Mouse (Mus musculus) MEL (cell line): ENCODE results near the gene Tank. TPM values are rescaled to one million over a fixed set of nuclear protein-coding genes. Genes with fewer than 3 reads are reported as not detected.

ENCODE experiments used
- DNase-seq: peaks from one replicate; pipeline ENCODE4 v3.0.0; 2011; ENCODE audit warnings: low read depth, low spot score
- H3K27ac ChIP-seq: 2 replicates; pipeline ENCODE4 v1.5.1; 2012; ENCODE audit warnings: low read depth, mild to moderate bottlenecking, control low read depth, low read length, moderate library complexity; ENCODE audit not compliant: control insufficient read depth
- H3K27me3 ChIP-seq, 2 experiments: fragments of 150-350 bp in 1 of 2; sonication (generic) in 1 of 2; 2 replicates each; pipeline ENCODE4 v1.6.1; 2012; ENCODE audit warnings: low read length in 2 of 2, mild to moderate bottlenecking in 2 of 2, improper control_type of control experiment in 1 of 2, moderate library complexity in 1 of 2; ENCODE audit not compliant: insufficient read depth in 2 of 2, control insufficient read depth in 1 of 2
- H3K36me3 ChIP-seq, 2 experiments: 2 replicates each; pipeline ENCODE4 v1.6.1; 2012 to 2014; ENCODE audit warnings: low read length in 2 of 2, improper control_type of control experiment in 1 of 2, inconsistent platforms in 1 of 2, mild to moderate bottlenecking in 1 of 2; ENCODE audit not compliant: insufficient read depth in 2 of 2, control insufficient read depth in 1 of 2
- H3K4me1 ChIP-seq, 2 experiments: fragments of 150-350 bp in 1 of 2; sonication (generic) in 1 of 2; 2 replicates each; pipeline ENCODE4 v1.6.1; 2012; ENCODE audit warnings: low read length in 2 of 2, improper control_type of control experiment in 1 of 2, mild to moderate bottlenecking in 1 of 2; ENCODE audit not compliant: insufficient read depth in 2 of 2, control insufficient read depth in 1 of 2
- H3K4me3 ChIP-seq, 2 experiments: fragments of 150-350 bp in 1 of 2; sonication (generic) in 1 of 2; 2 replicates each; pipeline ENCODE4 v1.5.1; 2012; ENCODE audit warnings: low read depth in 2 of 2, low read length in 2 of 2, mild to moderate bottlenecking in 2 of 2, moderate library complexity in 2 of 2, control low read depth in 1 of 2, improper control_type of control experiment in 1 of 2; ENCODE audit not compliant: control insufficient read depth in 1 of 2, insufficient read depth in 1 of 2
- H3K79me2 ChIP-seq: 2 replicates; pipeline ENCODE4 v1.6.1; 2012; ENCODE audit warnings: mild to moderate bottlenecking, low read length, moderate library complexity; ENCODE audit not compliant: control insufficient read depth, poor library complexity, insufficient read depth
- H3K9ac ChIP-seq: 2 replicates; pipeline ENCODE4 v1.6.1; 2012; ENCODE audit warnings: low read depth, mild to moderate bottlenecking, control low read depth, low read length, moderate library complexity; ENCODE audit not compliant: control insufficient read depth, poor library complexity, severe bottlenecking
- H3K9me3 ChIP-seq: fragments of 150-350 bp; sonication (generic); replicated peaks from 2 replicates; pipeline ENCODE4 v1.6.1; 2012; ENCODE audit warnings: mild to moderate bottlenecking, low read length, improper control_type of control experiment, moderate library complexity; ENCODE audit not compliant: insufficient read depth
- CHD1 ChIP-seq: IDR thresholded peaks from 2 replicates; pipeline ENCODE4 v1.6.1; 2012; ENCODE audit warnings: low read depth, mild to moderate bottlenecking, inconsistent platforms, low read length, improper control_type of control experiment
- CHD2 ChIP-seq: IDR thresholded peaks from 2 replicates; pipeline ENCODE4 v1.6.1; 2011; ENCODE audit warnings: low read length, improper control_type of control experiment
- E2F4 ChIP-seq: IDR thresholded peaks from 2 replicates; pipeline ENCODE4 v1.6.1; 2011; ENCODE audit warnings: low read depth, low read length, improper control_type of control experiment, borderline replicate concordance
- ELF1 ChIP-seq: IDR thresholded peaks from 2 replicates; pipeline ENCODE4 v1.6.1; 2014; ENCODE audit warnings: low read depth, mild to moderate bottlenecking, inconsistent platforms, low read length, improper control_type of control experiment, moderate library complexity
- ETS1 ChIP-seq: IDR thresholded peaks from 2 replicates; pipeline ENCODE4 v1.6.1; 2012; ENCODE audit warnings: low read depth, mild to moderate bottlenecking, inconsistent platforms, low read length, improper control_type of control experiment, moderate library complexity
- HCFC1 ChIP-seq: IDR thresholded peaks from 2 replicates; pipeline ENCODE4 v1.6.1; 2012; ENCODE audit warnings: low read depth, mild to moderate bottlenecking, inconsistent platforms, low read length, improper control_type of control experiment, moderate library complexity
- KAT2A ChIP-seq: conservative IDR thresholded peaks from 2 replicates; pipeline ENCODE4 v1.6.1; 2012; ENCODE audit warnings: low read depth, low read length, improper control_type of control experiment, inconsistent platforms
- MAX ChIP-seq: IDR thresholded peaks from 2 replicates; pipeline ENCODE4 v1.6.1; 2011; ENCODE audit warnings: low read length, improper control_type of control experiment
- MAZ ChIP-seq: IDR thresholded peaks from 2 replicates; pipeline ENCODE4 v1.6.1; 2012; ENCODE audit warnings: low read depth, mild to moderate bottlenecking, inconsistent platforms, low read length, improper control_type of control experiment
- MEF2A ChIP-seq: IDR thresholded peaks from 2 replicates; pipeline ENCODE4 v1.6.1; 2014; ENCODE audit warnings: low read depth, mild to moderate bottlenecking, inconsistent platforms, low read length, improper control_type of control experiment; ENCODE audit not compliant: poor library complexity, insufficient replicate concordance, severe bottlenecking; ENCODE audit errors: extremely low read depth
- MXI1 ChIP-seq: IDR thresholded peaks from 2 replicates; pipeline ENCODE4 v1.6.1; 2011; ENCODE audit warnings: mild to moderate bottlenecking, low read depth, low read length, improper control_type of control experiment
- NELFE ChIP-seq: IDR thresholded peaks from 2 replicates; pipeline ENCODE4 v1.6.1; 2011; ENCODE audit warnings: low read depth, low read length, improper control_type of control experiment
- NRF1 ChIP-seq: IDR thresholded peaks from 2 replicates; pipeline ENCODE4 v1.6.1; 2014; ENCODE audit warnings: low read depth, mild to moderate bottlenecking, inconsistent platforms, low read length, improper control_type of control experiment, moderate library complexity; ENCODE audit not compliant: poor library complexity, insufficient read depth, severe bottlenecking
- POLR2AphosphoS2 ChIP-seq: IDR thresholded peaks from 2 replicates; pipeline ENCODE4 v1.6.1; 2011; ENCODE audit warnings: low read length, improper control_type of control experiment
- SIN3A ChIP-seq: IDR thresholded peaks from 2 replicates; pipeline ENCODE4 v1.6.1; 2012; ENCODE audit warnings: low read length, improper control_type of control experiment, inconsistent platforms
- SMC3 ChIP-seq: IDR thresholded peaks from 2 replicates; pipeline ENCODE4 v1.6.1; 2011; ENCODE audit warnings: low read depth, low read length, improper control_type of control experiment
- TAL1 ChIP-seq: IDR thresholded peaks from 2 replicates; pipeline ENCODE4 v1.6.1; 2012; ENCODE audit warnings: mild to moderate bottlenecking, inconsistent platforms, low read length, moderate library complexity, mixed read lengths
- TBP ChIP-seq: IDR thresholded peaks from 2 replicates; pipeline ENCODE4 v1.8.0; 2011; ENCODE audit warnings: low read depth, low read length, improper control_type of control experiment
- UBTF ChIP-seq: IDR thresholded peaks from 2 replicates; pipeline ENCODE4 v1.6.1; 2012; ENCODE audit warnings: low read depth, mild to moderate bottlenecking, inconsistent platforms, low read length, improper control_type of control experiment, moderate library complexity, borderline replicate concordance; ENCODE audit not compliant: insufficient read depth
- ZC3H11A ChIP-seq: IDR thresholded peaks from 2 replicates; pipeline ENCODE4 v1.6.1; 2012; ENCODE audit warnings: low read depth, mild to moderate bottlenecking, inconsistent platforms, low read length, improper control_type of control experiment
- ZMIZ1 ChIP-seq: IDR thresholded peaks from 2 replicates; pipeline ENCODE4 v1.6.1; 2012; ENCODE audit warnings: low read depth, mild to moderate bottlenecking, inconsistent platforms, low read length, improper control_type of control experiment, moderate library complexity
- ZNF384 ChIP-seq: IDR thresholded peaks from 2 replicates; pipeline ENCODE4 v1.6.1; 2012; ENCODE audit warnings: low read depth, mild to moderate bottlenecking, inconsistent platforms, low read length, improper control_type of control experiment
- polyA plus RNA-seq, 2 experiments: library from polyadenylated mRNA; stranded (reverse) in 1 of 2; unstranded in 1 of 2; fragments of >175 nt in 1 of 2; fragments of >200 nt in 1 of 2; gene quantifications; 2 replicates each; pipeline versions ENCODE4 v1.2.1 to v1.2.4; 2012; ENCODE audit warnings: low replicate concordance in 2 of 2, low read depth in 1 of 2; ENCODE audit not compliant: insufficient read length in 2 of 2, insufficient read depth in 1 of 2, missing spikeins in 1 of 2
- total RNA-seq: library from RNA; depleted of rRNA; stranded (reverse); fragments of 300-350 nt; gene quantifications from 2 replicates; pipeline ENCODE4 v1.2.3, GENCODE M21; 2012

The Tank gene
- total and polyA plus RNA-seq, 3 experiments = 27.0 to 96.7 (median 27.4) TPM

DNA sequence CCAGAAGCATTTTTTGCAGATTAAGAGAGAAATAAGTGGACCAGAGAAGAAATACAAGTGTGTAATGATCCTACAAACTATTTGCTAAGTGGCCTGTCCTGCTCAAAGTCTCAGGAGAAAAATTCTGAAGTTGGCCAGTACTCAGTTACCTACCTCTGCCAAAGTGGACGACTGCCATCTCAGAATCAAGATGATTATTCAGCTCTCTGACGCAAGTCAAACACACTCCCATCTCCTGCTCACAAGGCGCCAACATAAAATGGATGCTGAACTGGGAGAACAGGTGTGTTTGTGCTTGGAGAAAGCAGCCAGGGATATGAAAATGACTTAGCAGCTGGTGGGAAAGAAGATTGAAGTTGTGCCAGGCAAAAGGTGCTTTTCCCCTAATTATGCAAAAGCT lies 21.7 kb upstream of the Tank start:
- Histone ChIP-seq H3K9me3 (no peaks in the 10 kb centered on the region), H3K27me3 (no peaks in the 10 kb centered on the region; a peak in 1 of 4 replicates), H3K4me1 (no peaks in the 10 kb centered on the region), H3K79me2 (no peaks in the 10 kb centered on the region), H3K9ac (no peak overlapping the region), H3K27ac (no peak overlapping the region), H3K36me3 (no peaks in the 10 kb centered on the region)
- no peak for DNase-seq
- no peak for TF ChIP-seq MXI1
- no peak for TF ChIP-seq ELF1
- no peak for TF ChIP-seq TBP
- no peak for TF ChIP-seq KAT2A
- TF ChIP-seq ZMIZ1 = no peak
- TF ChIP-seq HCFC1 = no peak
- TF ChIP-seq CHD1 = no peak
- TF ChIP-seq MAX = no peak
- no peak for TF ChIP-seq UBTF
- TF ChIP-seq NRF1 = no peak
- no peak for TF ChIP-seq MEF2A
- no peak for TF ChIP-seq CHD2
- no peak for TF ChIP-seq E2F4
- no peak for TF ChIP-seq POLR2AphosphoS2
- no peak for TF ChIP-seq MAZ
- TF ChIP-seq, all 39 proteins: peak for 0
- H3K4me3 ChIP-seq = no peak overlapping the region

DNA sequence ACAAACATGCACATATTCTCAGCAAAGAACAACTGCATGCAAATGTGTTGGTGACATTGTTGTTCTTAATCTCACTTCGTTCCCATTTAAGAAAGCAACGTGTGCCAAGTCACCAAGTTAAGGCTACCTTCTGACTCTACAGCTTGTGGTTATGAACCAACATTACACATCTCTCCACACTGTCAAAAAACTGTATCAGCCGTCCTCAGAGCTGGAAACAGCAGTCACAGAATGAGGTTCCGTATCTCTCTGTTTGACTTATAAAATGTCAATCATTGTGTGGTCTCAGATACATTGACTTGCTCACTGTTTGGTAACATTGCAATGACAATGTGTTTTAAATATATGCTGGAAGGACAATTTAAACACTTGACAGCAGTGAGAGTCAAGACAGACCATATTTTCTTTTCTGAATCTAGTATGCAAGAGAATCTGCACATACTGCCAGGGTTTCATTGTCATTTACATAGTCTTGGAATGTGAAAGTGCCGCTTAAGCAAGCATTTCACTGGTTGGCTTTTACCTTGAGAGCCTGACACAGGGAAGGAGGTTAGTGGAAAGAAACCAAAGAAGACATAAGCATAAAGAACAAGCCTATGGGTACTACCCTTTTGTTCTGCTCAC lies 20.4 kb upstream of the Tank start:
- no peak for DNase-seq
- H3K4me1 ChIP-seq = no peaks in the 10 kb centered on the region; a peak in 1 of 4 replicates
- H3K27me3 ChIP-seq = no peaks in the 10 kb centered on the region; a peak in 1 of 4 replicates
- TF ChIP-seq ETS1 (no peak), ZNF384 (no peak), TAL1 (no peak), SIN3A (no peak), NELFE (no peak), MAX (no peak), ZMIZ1 (no peak), ZC3H11A (no peak), SMC3 (no peak), UBTF (no peak), NRF1 (no peak), MAZ (no peak)
- H3K27ac ChIP-seq = no peak overlapping the region
- no peaks in the 10 kb centered on the region for H3K9me3 ChIP-seq
- peaks cover 0 to 2% of the 10 kb centered on the region in 2 experiments; a peak in 2 of 4 replicates for H3K36me3 ChIP-seq
- H3K79me2 ChIP-seq = no peaks in the 10 kb centered on the region
- no peak overlapping the region for H3K9ac ChIP-seq
- H3K4me3 ChIP-seq = no peak overlapping the region
